Mouse (Mus musculus) kidney, embryonic 16.5 days (tissue): Measurements from ENCODE around the gene Tmem182. TPM values are rescaled to one million over a fixed set of nuclear protein-coding genes. Genes with fewer than 3 reads are reported as not detected.

Experiments
- ATAC-seq: fragments of 200-750 bp; cut with Nextera tagmentation; 2 replicates; pipeline ENCODE4 v1.8.0; 2017; ENCODE audit warnings: moderate TSS enrichment; ENCODE audit not compliant: low FRiP score, low TSS enrichment
- H3K27ac ChIP-seq: fragments of 300-500 bp; sonication (generic); 2 replicates; pipeline ENCODE4 v1.5.1; 2014; ENCODE audit warnings: low read length
- H3K27me3 ChIP-seq: fragments of 300-500 bp; sonication (generic); 2 replicates; pipeline ENCODE4 v1.6.1; 2014; ENCODE audit warnings: low read length, control low read depth, mixed read lengths; ENCODE audit not compliant: insufficient read depth
- H3K36me3 ChIP-seq: fragments of 300-500 bp; sonication (generic); 2 replicates; pipeline ENCODE4 v1.6.1; 2014; ENCODE audit warnings: low read length, control low read depth, mixed read lengths; ENCODE audit not compliant: insufficient read depth
- H3K4me1 ChIP-seq: fragments of 300-500 bp; sonication (generic); 2 replicates; pipeline ENCODE4 v1.6.1; 2014; ENCODE audit warnings: low read length, control low read depth, mixed read lengths; ENCODE audit not compliant: insufficient read depth
- H3K4me2 ChIP-seq: fragments of 300-500 bp; sonication (generic); replicated peaks from 2 replicates; pipeline ENCODE4 v1.6.1; 2014; ENCODE audit warnings: low read depth, low read length
- H3K4me3 ChIP-seq: fragments of 300-500 bp; sonication (generic); 2 replicates; pipeline ENCODE4 v1.5.1; 2014; ENCODE audit warnings: mild to moderate bottlenecking, low read length
- H3K9ac ChIP-seq: fragments of 300-500 bp; sonication (generic); replicated peaks from 2 replicates; pipeline ENCODE4 v1.6.1; 2014; ENCODE audit warnings: low read length
- H3K9me3 ChIP-seq: fragments of 300-500 bp; sonication (generic); 2 replicates; pipeline ENCODE4 v1.6.1; 2016; ENCODE audit warnings: low read length, control low read depth
- WGBS: fragments of 180-500 bp; shearing (Covaris S2); extraction: QIAGEN DNeasy Blood & Tissue Kit; methylation state at CpG from one replicate; pipeline ENCODE4 v1.1.7; 2014; 5-methylcytosine and 5-hydroxymethylcytosine counted together
- polyA plus RNA-seq: library from polyadenylated mRNA; unstranded; fragments of >200 nt; fragmentation: Nextera tagmentation; extraction: Ambion mirVana; gene quantifications from 2 replicates; pipeline ENCODE4 v1.2.1, GENCODE M21; 2015

Tmem182 gene
- polyA plus RNA-seq, 1 experiment from 2014 or later = 0.87 TPM

DNA sequence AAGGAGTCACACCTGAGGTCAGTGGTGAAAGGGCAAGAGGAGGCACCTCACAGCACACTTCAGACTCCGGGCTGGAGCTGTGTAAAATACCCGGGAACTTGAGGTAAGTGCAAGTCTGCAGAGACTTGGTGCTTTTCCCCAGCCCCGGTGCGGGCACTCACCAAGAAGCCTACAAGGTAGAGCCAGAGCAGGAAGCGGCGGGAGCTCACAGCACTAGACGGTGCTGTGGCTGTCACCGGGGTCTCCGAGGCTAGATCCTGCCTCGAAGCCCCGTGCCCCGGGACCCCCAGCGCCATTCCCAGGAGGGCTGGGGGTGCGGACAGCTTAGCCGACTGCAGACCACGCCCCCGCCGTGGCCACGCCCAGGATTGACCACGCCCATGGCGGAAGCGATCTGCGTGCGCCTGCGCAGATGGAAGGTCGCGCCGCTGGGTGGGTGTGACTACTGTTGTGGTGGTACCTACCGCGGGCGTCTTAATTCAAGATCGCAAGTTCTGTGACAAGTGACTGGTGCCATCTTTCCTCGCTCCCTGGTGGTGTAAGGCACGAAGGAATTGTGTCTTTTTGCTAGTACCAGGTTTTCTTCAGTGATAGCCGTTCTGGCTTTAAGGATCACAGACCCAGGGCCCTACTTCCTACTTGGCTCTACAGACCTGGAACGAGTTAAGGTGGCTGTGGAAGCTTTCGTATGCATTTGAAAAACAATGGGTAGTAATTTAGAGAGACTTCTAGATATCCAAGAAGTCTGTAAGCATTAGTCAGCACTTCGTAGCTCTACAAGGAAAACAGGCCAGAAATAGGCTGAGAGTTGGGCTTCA, 14.9 kb upstream of the Tmem182 start, which contains the start of gene Mfsd9:
TSS of gene Mfsd9 (minus strand) at position 364 of the 818 bp plus-strand sequence.
- ATAC-seq = peak; percentile 95
- 5% methylated on average over 38 of the region's 38 CpGs for WGBS
- peak within 1 kb of the TSS; percentile 61; the same call in 1 of the 2 replicates for H3K27ac ChIP-seq
- peaks cover 10% of the 10 kb centered on the region; the same call in 1 of the 2 replicates for H3K4me1 ChIP-seq
- H3K36me3 ChIP-seq = no peaks in the 10 kb centered on the region
- peak within 1 kb of the TSS; percentile 81 for H3K4me3 ChIP-seq
- no peaks in the 10 kb centered on the region for H3K9me3 ChIP-seq
- peak within 1 kb of the TSS; percentile 84 for H3K4me2 ChIP-seq
- peak within 1 kb of the TSS; percentile 74 for H3K9ac ChIP-seq
- H3K27me3 ChIP-seq = no peaks in the 10 kb centered on the region

DNA sequence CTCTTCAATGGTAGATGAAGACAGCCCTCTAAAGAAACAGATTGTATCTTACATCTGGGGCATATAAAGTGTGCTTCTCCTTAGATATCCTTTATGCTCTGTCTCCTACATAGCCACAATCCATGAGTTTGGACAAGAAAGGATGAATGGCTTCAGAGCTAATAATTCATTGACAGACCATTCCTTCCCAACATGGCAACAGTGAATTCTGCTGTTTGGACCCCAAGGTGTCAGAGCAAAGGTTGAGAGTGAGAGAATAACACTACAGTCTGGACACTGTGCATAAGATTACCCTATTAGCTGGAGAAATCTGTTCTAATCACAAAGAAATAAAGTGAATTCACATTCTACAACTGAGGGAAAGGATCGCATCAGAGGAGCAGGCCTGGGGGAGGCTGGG, 9.9 kb upstream of the Tmem182 start:
- Histone ChIP-seq H3K4me2 (no peak overlapping the region), H3K9me3 (no peaks in the 10 kb centered on the region), H3K27ac (no peak overlapping the region), H3K36me3 (no peaks in the 10 kb centered on the region), H3K4me1 (peaks cover 3% of the 10 kb centered on the region; the same call in 1 of the 2 replicates), H3K27me3 (no peaks in the 10 kb centered on the region), H3K9ac (no peak overlapping the region), H3K4me3 (no peak overlapping the region)
- WGBS = 100% methylated on average over 1 of the region's 1 CpGs
- no peak for ATAC-seq

DNA sequence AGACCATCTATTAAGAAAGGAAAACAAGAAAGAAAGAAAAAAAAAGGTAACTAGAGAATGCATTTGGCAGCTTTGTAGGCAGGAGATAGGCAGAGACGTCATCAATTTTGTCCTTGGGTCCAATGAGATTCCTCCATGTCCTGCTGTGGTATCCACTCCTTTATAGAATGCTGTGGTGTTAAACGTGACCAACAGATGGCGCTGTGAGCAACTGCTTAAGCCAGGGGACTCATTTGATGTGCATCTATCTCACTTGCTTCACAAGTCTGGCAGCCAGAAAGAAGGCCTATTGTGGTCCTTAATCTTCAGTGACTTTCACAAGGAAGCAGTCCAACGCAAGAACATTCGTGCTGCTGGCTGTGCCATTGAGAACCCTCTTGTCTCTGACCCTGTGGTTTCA, 8.1 kb upstream of the Tmem182 start:
- H3K36me3 ChIP-seq = no peaks in the 10 kb centered on the region
- H3K27me3 ChIP-seq = no peaks in the 10 kb centered on the region
- H3K4me1 ChIP-seq = no peaks in the 10 kb centered on the region
- H3K9ac ChIP-seq = no peak overlapping the region
- H3K4me2 ChIP-seq = no peak overlapping the region
- no peak overlapping the region for H3K4me3 ChIP-seq
- WGBS = 24% methylated on average over 5 of the region's 5 CpGs
- H3K27ac ChIP-seq = no peak overlapping the region
- no peaks in the 10 kb centered on the region for H3K9me3 ChIP-seq
- no peak for ATAC-seq

DNA sequence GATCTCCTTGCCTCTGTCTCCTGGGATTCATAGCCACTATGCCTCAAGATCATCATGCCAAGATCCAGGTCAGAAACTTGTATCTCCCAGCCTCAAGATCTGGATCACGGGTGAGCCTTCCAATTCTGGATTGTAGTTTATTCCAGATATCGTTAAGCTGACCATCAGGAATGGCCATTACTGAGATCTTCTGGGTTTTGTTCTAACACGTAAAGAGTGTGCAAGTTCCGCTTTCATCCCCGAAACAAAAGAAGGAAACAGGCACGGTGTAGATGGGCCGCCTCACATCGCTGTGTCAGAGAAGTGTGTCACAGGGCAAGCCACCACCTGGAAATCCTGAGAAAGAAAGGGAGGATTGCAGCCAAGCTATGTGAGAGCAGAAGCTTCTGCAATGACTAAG, 6.3 kb upstream of the Tmem182 start:
- H3K36me3 ChIP-seq = no peaks in the 10 kb centered on the region
- peaks cover under 1% of the 10 kb centered on the region; the same call in 1 of the 2 replicates for H3K27me3 ChIP-seq
- no peaks in the 10 kb centered on the region for H3K9me3 ChIP-seq
- no peak overlapping the region for H3K9ac ChIP-seq
- no peak for ATAC-seq
- no peak overlapping the region for H3K4me2 ChIP-seq
- no peak overlapping the region for H3K27ac ChIP-seq
- WGBS = 86% methylated on average over 8 of the region's 8 CpGs
- no peak overlapping the region for H3K4me3 ChIP-seq
- no peaks in the 10 kb centered on the region for H3K4me1 ChIP-seq

DNA sequence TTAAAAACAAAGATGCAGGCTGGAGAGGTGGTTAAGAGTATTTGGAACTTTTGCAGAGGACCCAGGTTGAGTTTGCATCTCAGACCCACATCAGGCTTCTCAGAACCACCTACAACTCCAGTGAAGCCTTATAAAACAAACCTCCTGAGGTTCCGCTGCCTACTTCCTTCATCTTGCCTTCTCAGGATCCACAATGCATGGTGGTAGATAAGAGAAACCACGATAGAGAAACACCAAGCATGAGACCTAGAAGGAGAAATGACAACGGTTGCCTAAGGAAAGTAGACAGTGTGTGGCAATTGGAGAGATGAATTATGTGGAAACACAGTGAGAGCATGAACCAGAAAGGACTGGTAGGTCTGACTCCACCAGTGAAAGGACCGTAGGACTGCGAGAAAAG, 4.5 kb upstream of the Tmem182 start:
- Histone ChIP-seq H3K9ac (no peak overlapping the region), H3K36me3 (no peaks in the 10 kb centered on the region), H3K27me3 (peaks cover 2% of the 10 kb centered on the region; the same call in 1 of the 2 replicates), H3K4me3 (no peak overlapping the region), H3K9me3 (no peaks in the 10 kb centered on the region), H3K4me1 (no peaks in the 10 kb centered on the region), H3K27ac (no peak overlapping the region), H3K4me2 (no peak overlapping the region)
- no peak for ATAC-seq
- WGBS = 86% methylated on average over 5 of the region's 5 CpGs

DNA sequence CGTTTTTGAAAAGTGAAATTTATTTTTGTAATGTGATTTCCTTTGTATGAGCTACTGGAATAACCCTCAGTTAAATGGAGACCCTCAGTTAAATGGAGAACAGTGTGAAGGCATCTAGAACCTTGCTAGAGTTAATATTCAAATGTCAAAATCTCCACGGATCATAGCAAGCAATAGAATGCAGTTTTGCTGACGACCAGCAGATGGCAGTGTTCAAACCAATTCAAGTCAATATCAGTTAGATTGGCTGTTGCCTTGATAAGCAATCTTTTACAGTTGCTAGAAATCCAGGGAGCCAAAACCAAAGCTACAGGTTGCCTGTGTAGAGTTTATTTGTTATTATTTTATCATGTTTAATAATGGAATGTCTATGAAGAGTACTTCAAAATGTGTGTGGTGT, 2.6 kb upstream of the Tmem182 start:
- no peak overlapping the region for H3K4me3 ChIP-seq
- H3K4me1 ChIP-seq = no peaks in the 10 kb centered on the region
- WGBS = 21% methylated on average over 3 of the region's 3 CpGs
- no peak overlapping the region for H3K27ac ChIP-seq
- ATAC-seq = no peak
- no peak overlapping the region for H3K9ac ChIP-seq
- H3K4me2 ChIP-seq = no peak overlapping the region
- H3K36me3 ChIP-seq = no peaks in the 10 kb centered on the region
- peaks cover 2% of the 10 kb centered on the region; the same call in 1 of the 2 replicates for H3K27me3 ChIP-seq
- H3K9me3 ChIP-seq = no peaks in the 10 kb centered on the region

DNA sequence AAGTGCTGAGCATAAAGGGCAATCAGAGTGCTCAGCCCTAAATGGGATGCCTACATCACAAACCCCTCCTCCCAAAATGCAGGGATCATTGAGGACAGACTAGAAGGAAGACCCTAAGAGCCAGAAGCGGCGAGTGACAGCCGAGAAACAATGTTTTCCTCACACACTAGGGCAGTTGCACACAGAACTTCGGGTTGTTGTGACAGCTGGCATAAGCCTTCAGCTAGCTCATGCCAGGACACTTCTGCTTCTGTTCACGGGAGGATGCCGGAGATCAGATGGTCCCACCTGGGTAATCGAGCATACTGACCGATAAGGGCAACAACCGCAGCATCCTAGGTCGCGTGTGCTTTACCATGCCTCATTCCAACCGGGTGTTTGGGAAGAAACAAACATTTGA, 1.3 kb upstream of the Tmem182 start:
- H3K9ac ChIP-seq = no peak overlapping the region
- no peaks in the 10 kb centered on the region for H3K4me1 ChIP-seq
- ATAC-seq = no peak
- no peak overlapping the region for H3K4me3 ChIP-seq
- no peaks in the 10 kb centered on the region for H3K9me3 ChIP-seq
- no peak overlapping the region for H3K4me2 ChIP-seq
- no peaks in the 10 kb centered on the region for H3K36me3 ChIP-seq
- peaks cover 2% of the 10 kb centered on the region; the same call in 1 of the 2 replicates for H3K27me3 ChIP-seq
- H3K27ac ChIP-seq = no peak overlapping the region
- WGBS = 86% methylated on average over 12 of the region's 12 CpGs

DNA sequence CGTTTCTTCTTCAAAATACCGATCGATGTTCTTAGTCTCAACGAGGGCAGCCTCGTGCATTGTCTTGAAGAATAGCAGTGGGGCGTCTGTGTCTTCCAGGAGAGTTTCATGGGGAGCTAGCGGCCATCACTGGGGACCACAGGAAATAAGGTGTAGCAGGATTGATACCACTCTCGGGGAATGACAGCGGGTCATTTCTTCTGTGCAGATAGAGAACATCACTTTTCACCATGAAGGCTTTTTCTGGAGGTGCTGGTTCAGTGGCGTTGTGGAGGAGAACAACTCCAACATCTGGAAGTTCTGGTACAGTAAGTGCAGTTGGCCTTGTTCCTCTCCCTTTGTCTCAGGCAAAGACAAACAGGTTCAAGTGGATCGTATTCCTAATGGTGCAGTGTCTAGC, 490 bp downstream of the Tmem182 start:
- H3K9me3 ChIP-seq = no peaks in the 10 kb centered on the region
- no peak overlapping the region for H3K9ac ChIP-seq
- no peak overlapping the region for H3K4me3 ChIP-seq
- no peak for ATAC-seq
- no peak overlapping the region for H3K27ac ChIP-seq
- no peaks in the 10 kb centered on the region for H3K36me3 ChIP-seq
- 90% methylated on average over 11 of the region's 11 CpGs for WGBS
- no peaks in the 10 kb centered on the region for H3K4me1 ChIP-seq
- H3K27me3 ChIP-seq = peaks cover 2% of the 10 kb centered on the region; the same call in 1 of the 2 replicates
- no peak overlapping the region for H3K4me2 ChIP-seq

DNA sequence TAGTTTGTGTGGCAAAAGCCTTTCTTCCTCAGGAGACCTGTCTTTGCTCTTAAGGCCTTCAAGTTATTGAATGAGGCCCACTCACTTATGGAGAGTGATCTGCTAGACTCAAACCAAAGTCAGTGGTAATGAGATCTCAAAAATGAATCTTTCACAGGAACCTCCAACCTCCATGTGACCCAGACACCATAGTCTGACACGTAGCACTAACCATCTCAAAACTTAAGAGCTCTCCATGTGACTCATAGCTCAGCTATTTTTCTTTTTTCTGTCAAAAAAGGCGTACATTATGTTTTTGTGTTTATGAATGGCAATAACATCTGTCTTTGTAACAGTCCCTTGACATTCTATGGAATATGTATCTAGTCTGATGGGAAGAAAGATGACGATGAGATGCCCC, 3.2 kb downstream of the Tmem182 start:
- no peaks in the 10 kb centered on the region for H3K9me3 ChIP-seq
- 91% methylated on average over 3 of the region's 3 CpGs for WGBS
- H3K36me3 ChIP-seq = no peaks in the 10 kb centered on the region
- no peak overlapping the region for H3K4me2 ChIP-seq
- no peak for ATAC-seq
- H3K4me3 ChIP-seq = no peak overlapping the region
- no peak overlapping the region for H3K9ac ChIP-seq
- H3K4me1 ChIP-seq = no peaks in the 10 kb centered on the region
- no peak overlapping the region for H3K27ac ChIP-seq
- H3K27me3 ChIP-seq = peaks cover 2% of the 10 kb centered on the region; the same call in 1 of the 2 replicates
